Mouse (Mus musculus): Measurements from ENCODE around the gene Cast. TPM values are rescaled to one million over a fixed set of nuclear protein-coding genes. Genes with fewer than 3 reads are reported as not detected.

The Cast gene
- 17.5 and 17.7 TPM in 2 replicates for polyA plus RNA-seq (2012; rRNA removed)

GRCm38 (mm10) chr13:74808152-74808929 lies at the start of gene Cast:
Gene Cast, minus strand, starts transcription at chr13:74808810.

Other genes with a start within 250 kb of the Cast start
- gene Erap1, start 169.2 kb downstream of the Cast start, polyA plus RNA-seq (2012; rRNA removed), result 5.7 and 6.7 TPM in 2 replicates